Mouse (Mus musculus) duodenum, adult 2 months (tissue): ENCODE results near the gene Aspm. TPM values are rescaled to one million over a fixed set of nuclear protein-coding genes. Genes with fewer than 3 reads are reported as not detected.

Experiments used
- polyA plus RNA-seq: library from polyadenylated mRNA; depleted of rRNA; stranded (reverse); fragments of >200 nt; gene quantifications from 2 replicates; pipeline ENCODE4 v1.2.3, GENCODE M21; 2012; ENCODE audit warnings: low replicate concordance; rRNA removed

The Aspm gene
- 0.27 and 0.49 TPM in 2 replicates for polyA plus RNA-seq

GRCm38 (mm10) chr1:139454340-139455225 lies at the start of gene Aspm:
Gene Aspm (plus strand): TSS chr1:139454772.

DNA sequence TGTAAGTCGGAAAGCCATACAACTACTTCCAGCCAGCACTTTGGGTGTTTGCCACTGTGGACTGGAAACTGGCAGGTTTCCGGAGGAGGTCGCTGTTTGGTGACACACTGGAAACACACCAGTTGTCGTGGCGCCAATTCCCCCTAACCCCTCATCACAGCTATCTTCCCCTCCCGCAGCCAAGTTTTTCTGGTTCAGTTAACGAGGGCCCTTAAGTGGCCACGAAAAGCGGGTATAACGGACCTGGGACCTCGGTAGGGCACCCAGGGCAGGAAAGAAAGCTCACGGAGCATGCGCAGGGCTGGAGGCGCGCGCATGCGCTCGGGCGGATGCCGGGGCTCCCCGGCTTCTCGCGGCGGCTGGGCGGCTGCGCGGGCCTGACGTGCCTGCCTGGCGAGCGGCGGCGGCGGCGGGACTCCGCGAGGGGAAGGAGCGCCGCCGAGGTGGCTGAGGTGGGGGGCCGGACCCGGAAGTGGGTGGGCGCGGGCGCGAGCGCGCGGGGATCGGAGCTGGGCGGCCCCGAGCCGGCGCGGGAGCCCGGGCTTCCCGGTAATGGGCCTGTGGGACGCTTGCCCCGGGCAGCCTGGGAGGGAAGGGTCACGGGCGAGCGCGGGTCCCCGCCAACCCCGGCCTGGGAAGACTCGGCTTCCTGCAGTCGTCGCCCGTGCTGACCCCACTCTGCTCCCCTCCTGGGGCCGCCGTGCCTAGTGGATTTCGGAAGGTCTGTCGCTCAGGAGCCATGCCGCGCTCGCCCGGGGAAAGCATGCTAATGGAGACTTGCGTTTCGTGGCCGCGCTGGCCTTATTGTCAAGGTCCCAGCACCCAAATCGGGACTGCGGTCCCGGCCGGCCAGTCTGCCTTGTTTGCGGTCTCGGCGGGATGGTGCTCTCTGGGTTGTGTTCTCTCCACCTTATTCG lies 32.4 kb upstream of the Aspm start, which contains the start of gene Zbtb41:
Zbtb41 (plus strand) TSS at position 414 of the 917 bp plus-strand sequence.

GRCm38 (mm10) chr1:139501258-139501752 lies 46.7 kb downstream of the Aspm start, which contains the start of gene F13b:
Gene F13b (plus strand): TSS chr1:139501702.

Other genes with a start within 250 kb of the Aspm start
- not detected in 2 replicates for gene Crb1, start 77.7 kb upstream of the Aspm start, polyA plus RNA-seq
- gene Zbtb41, start 32.5 kb upstream of the Aspm start, polyA plus RNA-seq = 0.24 and 0.57 TPM in 2 replicates
- gene F13b, start 46.9 kb downstream of the Aspm start, polyA plus RNA-seq = not detected in 2 replicates
- not detected in 2 replicates for gene Cfhr1, start 105.5 kb downstream of the Aspm start, polyA plus RNA-seq